ENCODE assay signal across 9 mouse cellular contexts in genomic region chr13:102625171-102625835, GRCm38 (mm10).
A peak's percentile ranks its signal among the peaks of the same experiment; 100 is the strongest.
DNase-seq lines count a peak whose midpoint lies in the region; ATAC-seq and TF ChIP-seq lines count a peak whose summit lies in the region.
"Had no signal": no experiment of that assay in that cellular context is flagged by ENCODE, and none has a peak within 500 bp of the region (broad histone marks: within the 10 kb centered on the region; RNA-seq: fewer than 3 reads in every experiment).

No protein-coding gene starts in this region.

- peak; percentile 88 for ATAC-seq in embryonic facial prominence, embryonic 13.5 days (ENCODE audit: insufficient number of reproducible peaks, insufficient read depth, low FRiP score, low TSS enrichment, low read depth)
- peak; percentile 64 for ATAC-seq in heart, embryonic 14.5 days (ENCODE audit: insufficient number of reproducible peaks, insufficient read depth, low FRiP score, low read depth)
- no peak for ATAC-seq in liver, embryonic 15.5 days (ENCODE audit: insufficient read depth)
- no peak for ATAC-seq in megakaryocyte progenitor cell, adult 5-6 weeks (replicated peaks; ENCODE audit: poor library complexity)

- DNase-seq in right cerebral cortex, adult 18-20 months = peak; percentile 83
- DNase-seq in right cerebral cortex, postnatal 14 days = no peak
- peak; percentile 94 for DNase-seq in kidney, postnatal 14 days

- peak overlapping the region; percentile 87 for H3K27ac ChIP-seq in embryonic facial prominence, embryonic 13.5 days
- peak overlapping the region; percentile 69 to 70 for H3K27ac ChIP-seq in heart, embryonic 14.5 days (replicated peaks in 1 of 2; ENCODE audit: control insufficient read depth in 1 of 2, insufficient read depth in 1 of 2, low read depth in 2 of 2, low read length in 2 of 2)
- H3K27ac ChIP-seq in liver, embryonic 15.5 days (replicated peaks) = 0 out of 2 replicates have a peak overlapping the region, but pooled peaks have one; percentile 14
- H3K27ac ChIP-seq in small intestine, adult 2 months (ENCODE audit: insufficient read depth, low read depth, low read length) = peak overlapping the region; percentile 78
- H3K27ac ChIP-seq: macrophage had no signal

- H3K9me3 ChIP-seq in embryonic facial prominence, embryonic 13.5 days = no peaks in the 10 kb centered on the region
- no peaks in the 10 kb centered on the region for H3K9me3 ChIP-seq in heart, embryonic 14.5 days (ENCODE audit: control insufficient read depth, low read length)
- H3K9me3 ChIP-seq in liver, embryonic 15.5 days (replicated peaks) = no peaks in the 10 kb centered on the region

- no peak overlapping the region for H3K4me3 ChIP-seq in embryonic facial prominence, embryonic 13.5 days
- no peak overlapping the region for H3K4me3 ChIP-seq in heart, embryonic 14.5 days (ENCODE audit: control insufficient read depth in 1 of 2, insufficient read depth in 1 of 2, low read depth in 1 of 2, low read length in 2 of 2)
- H3K4me3 ChIP-seq in liver, embryonic 15.5 days (replicated peaks) = no peak overlapping the region
- no peak overlapping the region for H3K4me3 ChIP-seq in small intestine, adult 2 months (ENCODE audit: low read depth, low read length)

- H3K4me2 ChIP-seq in embryonic facial prominence, embryonic 13.5 days = peak overlapping the region; percentile 34
- H3K4me2 ChIP-seq in heart, embryonic 14.5 days (ENCODE audit: low read length) = no peak overlapping the region
- H3K4me2 ChIP-seq in liver, embryonic 15.5 days = no peak overlapping the region

- peaks cover 34% of the 10 kb centered on the region for H3K4me1 ChIP-seq in embryonic facial prominence, embryonic 13.5 days
- peaks cover 11 to 19% of the 10 kb centered on the region in 2 experiments for H3K4me1 ChIP-seq in heart, embryonic 14.5 days (ENCODE audit: control insufficient read depth in 2 of 2, insufficient read depth in 2 of 2, low read length in 2 of 2)
- no peaks in the 10 kb centered on the region for H3K4me1 ChIP-seq in liver, embryonic 15.5 days (replicated peaks)
- H3K4me1 ChIP-seq in small intestine, adult 2 months (ENCODE audit: control insufficient read depth, insufficient read depth, insufficient read length, low read length) = peaks cover 10% of the 10 kb centered on the region

- H3K9ac ChIP-seq in embryonic facial prominence, embryonic 13.5 days = no peak overlapping the region
- no peak overlapping the region for H3K9ac ChIP-seq in heart, embryonic 14.5 days (ENCODE audit: low read length)
- H3K9ac ChIP-seq in liver, embryonic 15.5 days = no peak overlapping the region

- no peaks in the 10 kb centered on the region for H3K27me3 ChIP-seq in embryonic facial prominence, embryonic 13.5 days
- H3K27me3 ChIP-seq in heart, embryonic 14.5 days (ENCODE audit: control insufficient read depth, insufficient read depth, low read length) = no peaks in the 10 kb centered on the region
- H3K27me3 ChIP-seq in liver, embryonic 15.5 days = no peaks in the 10 kb centered on the region
- no peaks in the 10 kb centered on the region for H3K27me3 ChIP-seq in small intestine, adult 2 months (ENCODE audit: control insufficient read depth, insufficient read depth, low read length)

- WGBS in embryonic facial prominence, embryonic 13.5 days = 30% methylated on average over 8 of the region's 8 CpGs
- WGBS in heart, embryonic 14.5 days = 46% methylated on average over 8 of the region's 8 CpGs
- WGBS in liver, embryonic 15.5 days (ENCODE audit: insufficient replicate concordance) = 69% methylated on average over 8 of the region's 8 CpGs
- WGBS in small intestine, adult 2 months = 26% methylated on average over 8 of the region's 8 CpGs

- no peaks in the 10 kb centered on the region for H3K36me3 ChIP-seq in embryonic facial prominence, embryonic 13.5 days
- H3K36me3 ChIP-seq in heart, embryonic 14.5 days (ENCODE audit: control insufficient read depth, insufficient read depth, low read length) = no peaks in the 10 kb centered on the region
- H3K36me3 ChIP-seq in liver, embryonic 15.5 days (replicated peaks) = no peaks in the 10 kb centered on the region
- no peaks in the 10 kb centered on the region for H3K36me3 ChIP-seq in small intestine, adult 2 months (ENCODE audit: control insufficient read depth, insufficient read depth, low read length)

- TF ChIP-seq POLR2A in small intestine, adult 2 months (IDR thresholded peaks at IDR 0.05; ENCODE audit: low read depth, low read length) = no peak

- no peak for TF ChIP-seq CTCF in small intestine, adult 2 months (IDR thresholded peaks at IDR 0.05; ENCODE audit: extremely low read depth, insufficient read length, insufficient replicate concordance, low read depth, low read length)

Comparison
In these comparisons a context has a peak if more than half of its experiments do, and no peak if none do; other contexts are left out.
1. ATAC-seq: peak in embryonic facial prominence, embryonic 13.5 days (single experiment) and heart, embryonic 14.5 days (single experiment); none in liver, embryonic 15.5 days (single experiment) and megakaryocyte progenitor cell, adult 5-6 weeks (single experiment).
2. H3K27ac ChIP-seq: peak in every context shown above with its lines; median percentile 87 in embryonic facial prominence, embryonic 13.5 days; 78 in small intestine, adult 2 months; 70 in heart, embryonic 14.5 days; 14 in liver, embryonic 15.5 days.